Mouse (Mus musculus) kidney, embryonic 14.5 days (tissue): ENCODE results near the gene Lima1. TPM values are rescaled to one million over a fixed set of nuclear protein-coding genes. Genes with fewer than 3 reads are reported as not detected.
A peak's percentile ranks its signal among the peaks of the same experiment; 100 is the strongest.

Experiments used
- ATAC-seq: fragments of 200-750 bp; cut with Nextera tagmentation; 2 replicates; pipeline ENCODE4 v1.8.0; 2017; ENCODE audit warnings: moderate number of reproducible peaks, mild to moderate bottlenecking, moderate TSS enrichment, moderate library complexity; ENCODE audit not compliant: low FRiP score, low TSS enrichment
- H3K27ac ChIP-seq: fragments of 300-500 bp; sonication (generic); 2 replicates; pipeline ENCODE4 v1.5.1; 2014; ENCODE audit warnings: low read depth, mild to moderate bottlenecking, low read length, moderate library complexity, mixed read lengths
- H3K27me3 ChIP-seq: fragments of 300-500 bp; sonication (generic); 2 replicates; pipeline ENCODE4 v1.6.1; 2014; ENCODE audit warnings: mild to moderate bottlenecking, low read length; ENCODE audit not compliant: control insufficient read depth, insufficient read depth
- H3K36me3 ChIP-seq: fragments of 300-500 bp; sonication (generic); 2 replicates; pipeline ENCODE4 v1.6.1; 2014; ENCODE audit warnings: low read length, mixed read lengths; ENCODE audit not compliant: control insufficient read depth, insufficient read depth
- H3K4me1 ChIP-seq: fragments of 300-500 bp; sonication (generic); 2 replicates; pipeline ENCODE4 v1.6.1; 2014; ENCODE audit warnings: low read length, mixed read lengths; ENCODE audit not compliant: control insufficient read depth, insufficient read depth
- H3K4me2 ChIP-seq: fragments of 300-500 bp; sonication (generic); replicated peaks from 2 replicates; pipeline ENCODE4 v1.6.1; 2014; ENCODE audit warnings: low read depth, mild to moderate bottlenecking, low read length
- H3K4me3 ChIP-seq: fragments of 300-500 bp; sonication (generic); 2 replicates; pipeline ENCODE4 v1.5.1; 2014; ENCODE audit warnings: mild to moderate bottlenecking, low read length
- H3K9ac ChIP-seq: fragments of 300-500 bp; sonication (generic); 2 replicates; pipeline ENCODE4 v1.6.1; 2014; ENCODE audit warnings: low read depth, mild to moderate bottlenecking, low read length, moderate library complexity
- H3K9me3 ChIP-seq: fragments of 300-500 bp; sonication (generic); 2 replicates; pipeline ENCODE4 v1.6.1; 2016; ENCODE audit warnings: low read length; ENCODE audit not compliant: control insufficient read depth
- WGBS: fragments of 180-500 bp; shearing (Covaris S2); extraction: QIAGEN DNeasy Blood & Tissue Kit; methylation state at CpG from one replicate; pipeline ENCODE4 v1.1.7; 2014; 5-methylcytosine and 5-hydroxymethylcytosine counted together
- polyA plus RNA-seq: library from polyadenylated mRNA; unstranded; fragments of >200 nt; fragmentation: Nextera tagmentation; extraction: Ambion mirVana; gene quantifications from 2 replicates; pipeline ENCODE4 v1.2.1, GENCODE M21; 2014

Lima1 gene
- polyA plus RNA-seq, 1 experiment from 2014 or later: 43.5 TPM

GRCm38 (mm10) chr15:99819109-99819440 is 56.2 kb downstream of the Lima1 start:
- H3K27me3 ChIP-seq: no peaks in the 10 kb centered on the region
- H3K36me3 ChIP-seq: peaks cover 3% of the 10 kb centered on the region; the same call in 1 of the 2 replicates
- peak overlapping the region; percentile 44 for H3K4me3 ChIP-seq
- 0 out of 2 replicates have a peak, but pooled peaks have one; percentile 11 for ATAC-seq
- H3K9me3 ChIP-seq: no peaks in the 10 kb centered on the region
- peak overlapping the region; percentile 39 for H3K4me2 ChIP-seq
- peak overlapping the region; percentile 63 for H3K9ac ChIP-seq
- 18% methylated on average over 6 of the region's 6 CpGs for WGBS
- H3K27ac ChIP-seq: peak overlapping the region; percentile 89
- H3K4me1 ChIP-seq: 0 out of 2 replicates have a peak, but pooled peaks cover 4% of the 10 kb centered on the region

- Histone ChIP-seq H3K9ac (peak overlapping the region; percentile 63), H3K4me1 (0 out of 2 replicates have a peak, but pooled peaks cover 2% of the 10 kb centered on the region), H3K4me2 (peak overlapping the region; percentile 39), H3K36me3 (peaks cover 3% of the 10 kb centered on the region; the same call in 1 of the 2 replicates), H3K27ac (peak overlapping the region; percentile 89), H3K27me3 (no peaks in the 10 kb centered on the region), H3K4me3 (peak overlapping the region; percentile 44), H3K9me3 (no peaks in the 10 kb centered on the region)
- ATAC-seq: peak; percentile 69
- WGBS: 4% methylated on average over 13 of the region's 13 CpGs
Measured at GRCm38 (mm10) chr15:99818321-99819108, 56.7 kb downstream of the Lima1 start.

- 32% methylated on average over 8 of the region's 8 CpGs for WGBS
- H3K27me3 ChIP-seq: no peaks in the 10 kb centered on the region
- peak overlapping the region; percentile 63 for H3K9ac ChIP-seq
- no peaks in the 10 kb centered on the region for H3K4me1 ChIP-seq
- 0 out of 2 replicates have a peak, but pooled peaks have one; percentile 17 for ATAC-seq
- peak overlapping the region; percentile 39 for H3K4me2 ChIP-seq
- H3K4me3 ChIP-seq: peak overlapping the region; percentile 44
- no peaks in the 10 kb centered on the region for H3K9me3 ChIP-seq
- peak overlapping the region; percentile 89 for H3K27ac ChIP-seq
- H3K36me3 ChIP-seq: peaks cover 3% of the 10 kb centered on the region; the same call in 1 of the 2 replicates
Measured at GRCm38 (mm10) chr15:99817343-99818235, 57.7 kb downstream of the Lima1 start.

- H3K9me3 ChIP-seq: no peaks in the 10 kb centered on the region
- no peaks in the 10 kb centered on the region for H3K27me3 ChIP-seq
- H3K4me2 ChIP-seq: no peak overlapping the region
- H3K27ac ChIP-seq: no peak overlapping the region
- WGBS: 89% methylated on average over 4 of the region's 4 CpGs
- no peak overlapping the region for H3K9ac ChIP-seq
- H3K36me3 ChIP-seq: peaks cover 3% of the 10 kb centered on the region; the same call in 1 of the 2 replicates
- no peaks in the 10 kb centered on the region for H3K4me1 ChIP-seq
- ATAC-seq: no peak
- H3K4me3 ChIP-seq: no peak overlapping the region
Measured at GRCm38 (mm10) chr15:99815999-99816398, 59.3 kb downstream of the Lima1 start.

GRCm38 (mm10) chr15:99814554-99815260 is 60.5 kb downstream of the Lima1 start:
- Histone ChIP-seq H3K27me3 (no peaks in the 10 kb centered on the region), H3K4me3 (no peak overlapping the region), H3K36me3 (peaks cover 3% of the 10 kb centered on the region; the same call in 1 of the 2 replicates), H3K27ac (no peak overlapping the region), H3K9ac (no peak overlapping the region), H3K4me1 (no peaks in the 10 kb centered on the region), H3K4me2 (no peak overlapping the region), H3K9me3 (no peaks in the 10 kb centered on the region)
- WGBS: 90% methylated on average over 24 of the region's 24 CpGs
- ATAC-seq: no peak

- ATAC-seq: no peak
- no peak overlapping the region for H3K4me3 ChIP-seq
- no peak overlapping the region for H3K27ac ChIP-seq
- 94% methylated on average over 6 of the region's 6 CpGs for WGBS
- peaks cover 3% of the 10 kb centered on the region; the same call in 1 of the 2 replicates for H3K36me3 ChIP-seq
- H3K4me1 ChIP-seq: no peaks in the 10 kb centered on the region
- H3K9ac ChIP-seq: no peak overlapping the region
- no peak overlapping the region for H3K4me2 ChIP-seq
- no peaks in the 10 kb centered on the region for H3K9me3 ChIP-seq
- H3K27me3 ChIP-seq: no peaks in the 10 kb centered on the region
Measured at GRCm38 (mm10) chr15:99813639-99814038, 61.6 kb downstream of the Lima1 start.

GRCm38 (mm10) chr15:99812097-99812496 is 63.2 kb downstream of the Lima1 start:
- no peaks in the 10 kb centered on the region for H3K27me3 ChIP-seq
- peaks cover 6% of the 10 kb centered on the region; the same call in 1 of the 2 replicates for H3K36me3 ChIP-seq
- no peak overlapping the region for H3K9ac ChIP-seq
- no peak overlapping the region for H3K27ac ChIP-seq
- no peak overlapping the region for H3K4me2 ChIP-seq
- 71% methylated on average over 7 of the region's 7 CpGs for WGBS
- no peak overlapping the region for H3K4me3 ChIP-seq
- no peaks in the 10 kb centered on the region for H3K9me3 ChIP-seq
- no peaks in the 10 kb centered on the region for H3K4me1 ChIP-seq
- ATAC-seq: no peak
